In genomic region chr8:56927166-56927565, GRCm38 (mm10) we compare ENCODE assay signal across 20 mouse cellular contexts.
DNase-seq lines count a peak whose midpoint lies in the region; ATAC-seq and TF ChIP-seq lines count a peak whose summit lies in the region.
"Had no signal": no experiment of that assay in that cellular context is flagged by ENCODE, and none has a peak within 500 bp of the region (broad histone marks: within the 10 kb centered on the region; RNA-seq: fewer than 3 reads in every experiment).

No protein-coding gene starts in this region.

- no peaks in the 10 kb centered on the region for H3K27me3 ChIP-seq in MEL (ENCODE audit: control insufficient read depth in 1 of 2, insufficient read depth in 2 of 2, low read length in 2 of 2)
- no peaks in the 10 kb centered on the region for H3K27me3 ChIP-seq in liver, embryonic 11.5 days (replicated peaks; ENCODE audit: control insufficient read depth, insufficient read depth, low read length)
- H3K27me3 ChIP-seq in liver, embryonic 15.5 days: peaks cover 6% of the 10 kb centered on the region
- H3K27me3 ChIP-seq in kidney, adult 2 months (replicated peaks; ENCODE audit: control insufficient read depth, insufficient read depth, low read length): no peaks in the 10 kb centered on the region
- H3K27me3 ChIP-seq: CH12.LX; embryonic facial prominence, embryonic 12.5 days; heart, embryonic 15.5 days; hindbrain, embryonic 15.5 days had no signal

- ATAC-seq in liver, embryonic 11.5 days (replicated peaks; ENCODE audit: low FRiP score): peak; percentile 93
- ATAC-seq in liver, embryonic 15.5 days (ENCODE audit: insufficient read depth): peak; percentile 92
- ATAC-seq: forebrain, embryonic 16.5 days; inflammation-experienced regulatory T-cells, adult 6 months; intestine, postnatal 0 days had no signal

- 78% methylated on average over 1 of the region's 1 CpGs for whole genome bisulfite sequencing in liver, embryonic 11.5 days
- WGBS in liver, embryonic 15.5 days (ENCODE audit: insufficient replicate concordance): 63% methylated on average over 1 of the region's 1 CpGs
- WGBS in kidney, adult 2 months: 89% methylated on average over 1 of the region's 1 CpGs

- no peaks in the 10 kb centered on the region; a peak in 1 of 4 replicates for H3K4me1 ChIP-seq in MEL (ENCODE audit: control insufficient read depth in 1 of 2, insufficient read depth in 2 of 2, low read length in 2 of 2)
- peaks cover 16% of the 10 kb centered on the region; the same call in 1 of the 2 replicates for H3K4me1 ChIP-seq in liver, embryonic 11.5 days (replicated peaks; ENCODE audit: control insufficient read depth, insufficient read depth, low read length)
- H3K4me1 ChIP-seq in liver, embryonic 15.5 days (replicated peaks): peaks cover 27% of the 10 kb centered on the region
- no peaks in the 10 kb centered on the region for H3K4me1 ChIP-seq in kidney, adult 2 months (ENCODE audit: control insufficient read depth, insufficient read depth, low read length)
- H3K4me1 ChIP-seq: embryonic facial prominence, embryonic 12.5 days; hindbrain, embryonic 10.5 days; hindbrain, embryonic 15.5 days had no signal

- H3K4me2 ChIP-seq in liver, embryonic 11.5 days: peak overlapping the region; percentile 33
- peak overlapping the region; percentile 39 for H3K4me2 ChIP-seq in liver, embryonic 15.5 days
- H3K4me2 ChIP-seq: embryonic facial prominence, embryonic 12.5 days; heart, embryonic 15.5 days; hindbrain, embryonic 15.5 days had no signal

- TF ChIP-seq POLR2A in MEL (IDR thresholded peaks at IDR 0.05; ENCODE audit: control insufficient read depth in 1 of 2, insufficient read depth in 1 of 2, low read depth in 1 of 2, low read length in 2 of 2, poor library complexity in 1 of 2): no peak
- no peak for TF ChIP-seq POLR2A in kidney, adult 2 months (IDR thresholded peaks at IDR 0.05; ENCODE audit: low read depth, low read length)

- no peaks in the 10 kb centered on the region for H3K79me2 ChIP-seq in MEL (ENCODE audit: control insufficient read depth, insufficient read depth, low read length, poor library complexity)

- no peak overlapping the region for H3K9ac ChIP-seq in MEL (ENCODE audit: control insufficient read depth, low read depth, low read length, poor library complexity, severe bottlenecking)
- no peak overlapping the region for H3K9ac ChIP-seq in liver, embryonic 11.5 days (ENCODE audit: low read depth, low read length)
- no peak overlapping the region for H3K9ac ChIP-seq in liver, embryonic 15.5 days
- H3K9ac ChIP-seq: embryonic facial prominence, embryonic 12.5 days; heart, embryonic 15.5 days; hindbrain, embryonic 15.5 days had no signal

- TF ChIP-seq EP300 in MEL (IDR thresholded peaks at IDR 0.05; ENCODE audit: low read depth in 1 of 2, low read length in 2 of 2): peak; percentile 50 to 70

- no peak for TF ChIP-seq RAD21 in MEL (IDR thresholded peaks at IDR 0.05; ENCODE audit: low read depth, low read length)

- H3K4me3 ChIP-seq in MEL (ENCODE audit: control insufficient read depth in 1 of 2, insufficient read depth in 1 of 2, low read depth in 2 of 2, low read length in 2 of 2): no peak overlapping the region
- no peak overlapping the region for H3K4me3 ChIP-seq in liver, embryonic 11.5 days (ENCODE audit: low read depth, low read length)
- no peak overlapping the region for H3K4me3 ChIP-seq in liver, embryonic 15.5 days (replicated peaks)
- H3K4me3 ChIP-seq in kidney, adult 2 months (ENCODE audit: insufficient read depth, low read depth, low read length): no peak overlapping the region
- H3K4me3 ChIP-seq: embryonic facial prominence, embryonic 12.5 days; heart, embryonic 15.5 days; hindbrain, embryonic 10.5 days; hindbrain, embryonic 15.5 days had no signal

- no peaks in the 10 kb centered on the region for H3K9me3 ChIP-seq in MEL (replicated peaks; ENCODE audit: insufficient read depth, low read length)
- no peaks in the 10 kb centered on the region for H3K9me3 ChIP-seq in liver, embryonic 11.5 days (ENCODE audit: control insufficient read depth, low read length)
- H3K9me3 ChIP-seq in liver, embryonic 15.5 days (replicated peaks): no peaks in the 10 kb centered on the region
- H3K9me3 ChIP-seq: embryonic facial prominence, embryonic 12.5 days; heart, embryonic 15.5 days; hindbrain, embryonic 10.5 days; hindbrain, embryonic 15.5 days had no signal

- TF ChIP-seq CTCF in MEL (IDR thresholded peaks at IDR 0.05 in 2 of 3, conservative IDR thresholded peaks at IDR 0.05 in 1 of 3; ENCODE audit: control insufficient read depth in 1 of 3, insufficient read depth in 1 of 3, low read depth in 2 of 3, low read length in 3 of 3, poor library complexity in 1 of 3, severe bottlenecking in 1 of 3): no peak
- no peak for TF ChIP-seq CTCF in kidney, adult 2 months (conservative IDR thresholded peaks at IDR 0.05; ENCODE audit: insufficient read depth, insufficient read length, low read depth, low read length)

- no peak overlapping the region for H3K27ac ChIP-seq in MEL (ENCODE audit: control insufficient read depth, low read depth, low read length)
- no peak overlapping the region for H3K27ac ChIP-seq in liver, embryonic 11.5 days (ENCODE audit: low read depth, low read length)
- no peak overlapping the region for H3K27ac ChIP-seq in liver, embryonic 15.5 days (replicated peaks)
- H3K27ac ChIP-seq in kidney, adult 2 months (ENCODE audit: insufficient read depth, low read depth, low read length): no peak overlapping the region
- H3K27ac ChIP-seq: embryonic facial prominence, embryonic 12.5 days; heart, embryonic 15.5 days; hindbrain, embryonic 10.5 days; hindbrain, embryonic 15.5 days had no signal

- H3K36me3 ChIP-seq in MEL (ENCODE audit: control insufficient read depth in 1 of 2, insufficient read depth in 2 of 2, low read length in 2 of 2): peaks cover 0 to 2% of the 10 kb centered on the region in 2 experiments; a peak in 1 of 4 replicates
- H3K36me3 ChIP-seq in liver, embryonic 11.5 days (ENCODE audit: control insufficient read depth, insufficient read depth, low read length): no peaks in the 10 kb centered on the region
- no peaks in the 10 kb centered on the region for H3K36me3 ChIP-seq in liver, embryonic 15.5 days (replicated peaks)
- H3K36me3 ChIP-seq in kidney, adult 2 months (ENCODE audit: control insufficient read depth, insufficient read depth, low read length): no peaks in the 10 kb centered on the region
- H3K36me3 ChIP-seq: embryonic facial prominence, embryonic 12.5 days; heart, embryonic 15.5 days; hindbrain, embryonic 10.5 days; hindbrain, embryonic 15.5 days had no signal

- DNase-seq in MEL (ENCODE audit: low read depth, low spot score): peak; percentile 23
- DNase-seq in c-Kit-negative CD71-positive TER-119-positive erythroid progenitor cells, embryonic 14.5 days (ENCODE audit: low read depth, low spot score): peak; percentile 30
- no peak for DNase-seq in liver, embryonic 11.5 days (ENCODE audit: low spot score)
- no peak for DNase-seq in kidney, adult 2 months
- no peak for DNase-seq in layer of hippocampus, adult 9-10 months (ENCODE audit: low spot score)
- no peak for DNase-seq in spleen, postnatal 4 days (ENCODE audit: low spot score in 2 of 2)
- DNase-seq: adrenal gland, postnatal 10 days; cerebellum, adult 8-10 months; cerebellum, postnatal 14 days; gastrocnemius, postnatal 14 days; heart, postnatal 14 days had no signal

TF ChIP-seq in MEL, 35 proteins besides CTCF, POLR2A, EP300 and RAD21:
- TF ChIP-seq NELFE (IDR thresholded peaks at IDR 0.05; ENCODE audit: low read depth, low read length) (no peak), TCF12 (IDR thresholded peaks at IDR 0.05; ENCODE audit: low read depth, low read length) (peak; percentile 87), USF2 (IDR thresholded peaks at IDR 0.05; ENCODE audit: borderline replicate concordance in 1 of 2, insufficient read depth in 1 of 2, low read depth in 1 of 2, low read length in 2 of 2) (no peak), ETS1 (IDR thresholded peaks at IDR 0.05; ENCODE audit: low read depth, low read length) (peak; percentile 27; the same call in 1 of the 2 replicates), RCOR1 (IDR thresholded peaks at IDR 0.05; ENCODE audit: low read depth, low read length) (peak; percentile 23; the same call in 1 of the 2 replicates), MEF2A (IDR thresholded peaks at IDR 0.05; ENCODE audit: extremely low read depth, insufficient replicate concordance, low read depth, low read length, poor library complexity, severe bottlenecking) (no peak), JUND (IDR thresholded peaks at IDR 0.05; ENCODE audit: low read depth, low read length) (no peak), TAL1 (IDR thresholded peaks at IDR 0.05; ENCODE audit: low read length) (peak; percentile 9; the same call in 1 of the 2 replicates), GATA1 (IDR thresholded peaks at IDR 0.05; ENCODE audit: low read depth, low read length) (peak; percentile 47; the same call in 1 of the 2 replicates)

Comparison
In these comparisons a context has a peak if more than half of its experiments do, and no peak if none do; other contexts are left out.
1. DNase-seq: peak in MEL (single experiment) and c-Kit-negative CD71-positive TER-119-positive erythroid progenitor cells, embryonic 14.5 days (single experiment); none in liver, embryonic 11.5 days (single experiment), kidney, adult 2 months (single experiment), layer of hippocampus, adult 9-10 months (single experiment) and spleen, postnatal 4 days (0 of 2).